Mouse (Mus musculus): Measurements from ENCODE around the gene Ros1. TPM values are rescaled to one million over a fixed set of nuclear protein-coding genes. Genes with fewer than 3 reads are reported as not detected.

Ros1 gene
- polyA plus RNA-seq, 1 experiment from 2014 or later, result not detected

DNA sequence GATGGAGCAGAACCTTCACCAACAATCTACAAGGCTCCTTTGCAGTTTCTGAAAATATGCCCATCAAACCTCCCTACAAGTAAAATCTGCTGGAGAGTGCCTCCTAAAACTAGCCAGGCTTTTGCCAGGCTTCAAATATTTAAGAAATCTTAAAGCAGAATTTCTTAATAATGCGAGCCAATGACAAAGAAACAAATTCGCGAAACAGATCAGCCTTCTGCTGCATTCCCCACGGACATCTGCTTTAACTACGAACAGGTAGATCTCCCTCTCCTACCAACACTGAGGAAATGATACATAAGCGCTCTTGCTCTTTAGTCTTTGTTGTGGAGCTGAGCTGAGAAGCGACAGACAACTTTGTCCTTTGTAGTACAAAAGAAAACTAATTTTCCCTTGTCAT is 169.2 kb downstream of the Ros1 start:
- DNase-seq (ENCODE audit: low spot score), result no peak
- Histone ChIP-seq H3K36me3 (no peaks in the 10 kb centered on the region), H3K27ac (no peak overlapping the region), H3K4me1 (peaks cover 25% of the 10 kb centered on the region), H3K27me3 (ENCODE audit: low read depth, poor library complexity, severe bottlenecking) (peaks cover 100% of the 10 kb centered on the region), H3K9me3 (replicated peaks) (no peaks in the 10 kb centered on the region), H3K4me3 (no peak overlapping the region)
- 4% methylated on average over 7 of the region's 7 CpGs for WGBS

DNA sequence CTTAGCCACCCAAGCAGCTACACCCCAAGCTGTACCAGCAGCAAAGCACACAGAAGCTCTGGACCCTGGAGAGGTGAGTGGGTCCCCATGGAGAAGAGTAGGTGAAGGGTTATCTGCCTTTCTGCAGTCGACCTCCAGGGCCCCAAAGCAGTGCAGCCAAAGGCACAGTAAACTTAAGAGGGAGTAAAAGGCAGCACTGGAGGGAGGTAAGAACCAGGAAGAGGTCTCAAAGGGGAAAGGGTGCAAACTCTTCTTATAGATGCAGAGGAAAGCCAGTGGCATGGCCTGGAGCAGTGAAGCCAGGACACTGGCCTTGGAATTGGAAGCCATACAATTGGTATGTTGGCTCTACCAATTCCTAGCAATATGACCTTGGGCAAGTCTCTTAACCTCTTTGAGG is 169.8 kb downstream of the Ros1 start:
- Histone ChIP-seq H3K4me3 (no peak overlapping the region), H3K27ac (no peak overlapping the region), H3K9me3 (replicated peaks) (no peaks in the 10 kb centered on the region), H3K4me1 (peaks cover 25% of the 10 kb centered on the region), H3K27me3 (ENCODE audit: low read depth, poor library complexity, severe bottlenecking) (peaks cover 100% of the 10 kb centered on the region), H3K36me3 (no peaks in the 10 kb centered on the region)
- no peak for DNase-seq (ENCODE audit: low spot score)
- WGBS, result 0% methylated on average over 1 of the region's 1 CpGs

- DNase-seq (ENCODE audit: low spot score), result no peak
- Histone ChIP-seq H3K27ac (no peak overlapping the region), H3K4me1 (peaks cover 25% of the 10 kb centered on the region), H3K9me3 (replicated peaks) (no peaks in the 10 kb centered on the region), H3K36me3 (no peaks in the 10 kb centered on the region), H3K4me3 (no peak overlapping the region), H3K27me3 (ENCODE audit: low read depth, poor library complexity, severe bottlenecking) (peaks cover 100% of the 10 kb centered on the region)
- WGBS, result 9% methylated on average over 2 of the region's 2 CpGs
Observed at GRCm38 (mm10) chr10:52024053-52024410, 171.0 kb downstream of the Ros1 start.

DNA sequence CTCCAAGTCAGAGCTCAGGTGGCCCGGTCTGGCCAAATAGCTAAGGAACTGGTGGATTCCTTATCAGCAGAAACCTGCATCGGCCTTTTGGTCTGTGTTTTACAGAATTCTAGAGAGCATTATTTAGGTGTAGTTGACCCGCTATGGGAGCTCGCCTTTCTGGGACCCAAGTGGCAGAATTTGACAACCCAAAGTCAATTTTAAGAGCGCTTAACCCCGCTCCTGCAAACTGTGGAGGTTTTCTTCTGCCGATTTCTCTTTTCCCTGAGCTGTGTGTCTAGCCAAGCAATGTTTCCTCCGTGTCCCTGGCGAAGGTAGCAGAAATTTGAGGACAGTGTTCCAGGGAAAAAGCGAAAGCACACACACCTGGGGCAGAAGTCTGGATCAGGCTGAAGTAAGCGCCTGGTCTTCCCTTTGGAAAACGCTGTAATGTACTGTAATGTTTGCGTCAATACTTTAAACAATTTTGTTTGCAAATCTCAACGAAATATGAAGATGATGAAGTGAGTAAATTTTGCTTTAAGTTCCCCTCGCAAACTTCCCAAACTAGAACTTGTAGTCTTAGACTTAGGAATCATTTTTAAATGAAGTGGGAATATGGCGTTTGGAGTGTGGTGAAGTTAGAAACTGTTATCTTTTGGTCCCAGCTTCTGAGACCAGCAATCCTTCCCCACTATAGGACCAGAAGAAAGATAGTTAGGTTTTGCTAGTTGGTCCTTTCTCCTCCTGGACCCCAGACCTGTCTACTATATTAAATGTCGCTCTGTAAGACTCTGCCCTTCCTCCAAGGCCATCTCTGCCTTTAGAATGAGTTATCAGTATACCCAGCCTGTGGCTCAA is 171.6 kb downstream of the Ros1 start:
- Histone ChIP-seq H3K4me3 (peak overlapping the region; percentile 58), H3K36me3 (no peaks in the 10 kb centered on the region), H3K9me3 (replicated peaks) (no peaks in the 10 kb centered on the region), H3K27ac (no peak overlapping the region), H3K27me3 (ENCODE audit: low read depth, poor library complexity, severe bottlenecking) (peaks cover 97% of the 10 kb centered on the region), H3K4me1 (peaks cover 25% of the 10 kb centered on the region)
- WGBS, result 1% methylated on average over 17 of the region's 17 CpGs
- DNase-seq (ENCODE audit: low spot score), result peak; percentile 54

DNA sequence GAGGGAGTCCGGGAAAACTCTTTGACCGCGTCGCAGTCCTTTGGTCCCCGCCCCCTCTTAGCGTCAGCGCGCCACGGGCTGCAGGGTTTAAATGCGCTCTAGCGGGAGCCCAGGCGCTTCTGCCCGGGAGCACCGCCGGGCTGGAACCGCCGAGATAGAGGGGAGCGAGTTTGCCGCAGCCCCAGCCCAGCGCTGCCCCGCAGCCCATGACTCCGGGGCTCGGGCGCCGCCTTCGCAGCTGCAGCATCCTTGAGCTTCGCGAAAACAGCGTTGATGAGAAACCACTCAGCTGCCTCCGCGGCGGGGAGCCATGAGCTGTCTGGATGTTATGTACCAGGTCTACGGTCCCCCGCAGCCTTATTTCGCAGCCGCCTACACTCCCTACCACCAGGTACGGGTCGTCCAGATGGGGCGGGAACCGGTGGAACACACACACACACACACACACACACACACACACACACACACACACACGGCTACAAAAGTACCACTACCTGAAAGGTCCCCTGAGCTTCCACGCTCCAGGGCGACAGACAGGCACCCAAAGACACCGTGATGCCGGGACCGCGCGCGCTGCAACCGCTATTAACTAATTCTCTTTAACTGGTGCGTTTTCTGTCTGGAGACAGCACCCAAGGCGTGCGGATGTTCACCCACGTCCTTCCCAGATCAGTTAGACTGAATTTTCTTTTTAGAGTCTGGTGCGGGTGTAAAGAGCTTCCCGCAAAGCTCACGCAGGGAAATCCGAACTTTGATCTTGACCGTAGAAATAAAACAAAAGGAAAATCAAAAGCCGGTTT is 172.4 kb downstream of the Ros1 start, which contains the start of gene Vgll2:
Gene Vgll2 (plus strand): TSS at position 90 of the 800 bp plus-strand sequence.
- Histone ChIP-seq H3K4me3 (peak within 1 kb of the TSS; percentile 58), H3K4me1 (peaks cover 22% of the 10 kb centered on the region), H3K9me3 (replicated peaks) (no peaks in the 10 kb centered on the region), H3K36me3 (no peaks in the 10 kb centered on the region), H3K27me3 (ENCODE audit: low read depth, poor library complexity, severe bottlenecking) (peaks cover 89% of the 10 kb centered on the region), H3K27ac (0 out of 2 replicates have a peak within 1 kb of the TSS, but pooled peaks have one; percentile 25)
- under 1% methylated on average over 60 of the region's 60 CpGs for WGBS
- peak; percentile 68 for DNase-seq (ENCODE audit: low spot score)

DNA sequence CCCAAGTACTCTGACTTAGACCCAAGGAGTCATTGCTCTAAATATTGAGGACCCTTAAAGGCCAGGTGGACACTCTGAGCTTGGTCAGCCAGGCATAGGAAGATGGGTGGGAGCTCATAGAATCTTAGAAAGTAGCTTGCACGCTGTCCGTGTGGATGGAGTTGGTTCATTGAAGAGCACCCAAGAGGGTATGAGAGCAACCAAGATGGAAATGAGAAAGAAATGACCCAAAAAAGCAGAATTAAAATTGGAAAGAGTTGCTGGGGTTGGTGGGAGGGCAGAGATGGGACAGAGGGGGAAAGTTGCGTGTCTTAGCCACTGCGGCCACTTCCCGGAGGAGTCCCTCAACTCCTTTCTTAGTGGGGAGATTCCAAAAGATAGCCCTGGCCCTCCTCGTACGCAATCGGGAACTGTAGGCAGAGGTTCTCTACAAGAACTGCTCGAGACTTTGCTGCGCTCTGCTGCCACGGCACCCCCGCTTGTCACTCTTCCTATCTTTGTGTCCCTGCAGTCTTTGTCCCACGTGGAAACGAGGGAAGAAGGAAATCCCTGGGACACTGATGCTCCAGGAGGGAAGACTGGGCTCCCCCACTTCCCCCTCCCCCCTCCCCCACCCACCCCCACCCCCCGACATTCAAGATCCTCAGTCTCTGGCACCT is 173.2 kb downstream of the Ros1 start:
- peaks cover 17% of the 10 kb centered on the region for H3K4me1 ChIP-seq
- peak overlapping the region; percentile 58 for H3K4me3 ChIP-seq
- WGBS, result 2% methylated on average over 14 of the region's 15 CpGs
- peaks cover 81% of the 10 kb centered on the region for H3K27me3 ChIP-seq (ENCODE audit: low read depth, poor library complexity, severe bottlenecking)
- H3K27ac ChIP-seq, result 0 out of 2 replicates have a peak overlapping the region, but pooled peaks have one; percentile 25
- no peaks in the 10 kb centered on the region for H3K9me3 ChIP-seq (replicated peaks)
- DNase-seq (ENCODE audit: low spot score), result peak; percentile 42
- no peaks in the 10 kb centered on the region for H3K36me3 ChIP-seq

DNA sequence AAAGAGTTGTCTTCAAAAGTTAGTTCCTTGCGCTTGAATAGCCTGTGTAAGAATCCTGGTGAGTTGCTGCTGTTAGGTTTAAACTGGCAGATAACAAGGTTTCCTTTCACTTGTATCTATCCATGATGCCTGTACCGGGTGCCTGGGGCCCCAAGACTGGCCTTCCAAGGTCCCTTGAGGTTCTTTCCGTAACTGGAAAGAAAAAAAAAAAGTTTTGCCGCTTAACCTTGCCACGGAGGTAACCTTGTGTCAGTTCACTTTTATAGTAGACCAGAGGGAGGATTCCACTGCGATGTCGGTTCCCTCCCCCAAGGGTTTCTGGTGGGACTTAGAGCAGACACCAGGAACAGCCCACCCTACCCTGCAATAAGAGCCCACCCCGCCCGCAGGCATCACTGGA is 173.8 kb downstream of the Ros1 start:
- WGBS, result under 1% methylated on average over 9 of the region's 9 CpGs
- peaks cover 75% of the 10 kb centered on the region for H3K27me3 ChIP-seq (ENCODE audit: low read depth, poor library complexity, severe bottlenecking)
- H3K4me3 ChIP-seq, result no peak overlapping the region
- H3K36me3 ChIP-seq, result no peaks in the 10 kb centered on the region
- no peak overlapping the region for H3K27ac ChIP-seq
- H3K9me3 ChIP-seq (replicated peaks), result no peaks in the 10 kb centered on the region
- peaks cover 17% of the 10 kb centered on the region for H3K4me1 ChIP-seq
- no peak for DNase-seq (ENCODE audit: low spot score)

- Histone ChIP-seq H3K4me3 (no peak overlapping the region), H3K9me3 (replicated peaks) (no peaks in the 10 kb centered on the region), H3K27me3 (ENCODE audit: low read depth, poor library complexity, severe bottlenecking) (peaks cover 48% of the 10 kb centered on the region), H3K4me1 (peaks cover 17% of the 10 kb centered on the region), H3K36me3 (no peaks in the 10 kb centered on the region), H3K27ac (no peak overlapping the region)
- 74% methylated on average over 1 of the region's 1 CpGs for WGBS
- DNase-seq (ENCODE audit: low spot score), result no peak
Observed at GRCm38 (mm10) chr10:52018471-52018870, 176.6 kb downstream of the Ros1 start.

Small RNA genes lying within 50 kb of the gene (microRNA-seq; reads per million reads assigned to microRNA genes)
- not detected for gene Gm24084

Other genes starting within 250 kb of the Ros1 start
- gene Vgll2, start 172.7 kb downstream of the Ros1 start, polyA plus RNA-seq (2016; fragmentation: Nextera tagmentation; extraction: Ambion mirVana), result 1.2 and 4.2 TPM in 2 replicates
- gene Dcbld1, start 38.4 kb upstream of the Ros1 start, polyA plus RNA-seq (2016; fragmentation: Nextera tagmentation; extraction: Ambion mirVana), result 27.8 and 28.3 TPM in 2 replicates
- not detected in 2 replicates for gene Gm26741, start 163.5 kb upstream of the Ros1 start, polyA plus RNA-seq (2016; fragmentation: Nextera tagmentation; extraction: Ambion mirVana)
- 15.3 and 19.2 TPM in 2 replicates for gene Gopc, start 186.9 kb upstream of the Ros1 start, polyA plus RNA-seq (2016; fragmentation: Nextera tagmentation; extraction: Ambion mirVana)
- not detected in 2 replicates for gene Nepn, start 193.7 kb upstream of the Ros1 start, polyA plus RNA-seq (2016; fragmentation: Nextera tagmentation; extraction: Ambion mirVana)
- 14.3 and 14.9 TPM in 2 replicates for gene Nus1, start 222.3 kb upstream of the Ros1 start, polyA plus RNA-seq (2016; fragmentation: Nextera tagmentation; extraction: Ambion mirVana)

Measured in limb, embryonic 10.5 days (tissue).